Mouse (Mus musculus) forebrain, embryonic 11.5 days (tissue): Measurements from ENCODE around the gene Bcas3. TPM values are rescaled to one million over a fixed set of nuclear protein-coding genes. Genes with fewer than 3 reads are reported as not detected.

ENCODE experiments used
- ATAC-seq: fragments of 200-750 bp; cut with Nextera tagmentation; replicated peaks from 2 replicates; pipeline ENCODE4 v1.8.0; 2017; ENCODE audit warnings: moderate TSS enrichment; ENCODE audit not compliant: low FRiP score
- DNase-seq: peaks from one replicate; pipeline ENCODE4 v3.0.0-alpha.2; 2017; ENCODE audit warnings: low spot score
- H3K27ac ChIP-seq: fragments of 300-500 bp; sonication (generic); 2 replicates; pipeline ENCODE4 v1.5.1; 2014; ENCODE audit warnings: low read depth, low read length
- H3K27me3 ChIP-seq: fragments of 300-500 bp; sonication (generic); 2 replicates; pipeline ENCODE4 v1.6.1; 2014; ENCODE audit warnings: mild to moderate bottlenecking, low read length, mixed read lengths; ENCODE audit not compliant: control insufficient read depth, insufficient read depth
- H3K36me3 ChIP-seq: fragments of 300-500 bp; sonication (generic); 2 replicates; pipeline ENCODE4 v1.6.1; 2014; ENCODE audit warnings: mild to moderate bottlenecking, low read length, moderate library complexity, mixed read lengths; ENCODE audit not compliant: control insufficient read depth, insufficient read depth
- H3K4me1 ChIP-seq: fragments of 300-500 bp; sonication (generic); replicated peaks from 2 replicates; pipeline ENCODE4 v1.6.1; 2014; ENCODE audit warnings: low read length, mixed read lengths; ENCODE audit not compliant: control insufficient read depth, insufficient read depth
- H3K4me2 ChIP-seq: fragments of 300-500 bp; sonication (generic); 2 replicates; pipeline ENCODE4 v1.6.1; 2014; ENCODE audit warnings: low read depth, mild to moderate bottlenecking, low read length, moderate library complexity, mixed read lengths; ENCODE audit not compliant: severe bottlenecking
- H3K4me3 ChIP-seq: fragments of 300-500 bp; sonication (generic); 2 replicates; pipeline ENCODE4 v1.5.1; 2014; ENCODE audit warnings: low read depth, low read length
- H3K9ac ChIP-seq: fragments of 300-500 bp; sonication (generic); 2 replicates; pipeline ENCODE4 v1.6.1; 2014; ENCODE audit warnings: low read length
- H3K9me3 ChIP-seq: fragments of 300-500 bp; sonication (generic); 2 replicates; pipeline ENCODE4 v1.6.1; 2016; ENCODE audit warnings: low read length, mixed read lengths; ENCODE audit not compliant: control insufficient read depth
- WGBS: fragments of 180-500 bp; shearing (Covaris S2); extraction: QIAGEN DNeasy Blood & Tissue Kit; methylation state at CpG from one replicate; pipeline ENCODE4 v1.1.7; 2014; 5-methylcytosine and 5-hydroxymethylcytosine counted together
- polyA plus RNA-seq: library from polyadenylated mRNA; unstranded; fragments of >200 nt; fragmentation: Nextera tagmentation; extraction: Ambion mirVana; gene quantifications from 2 replicates; pipeline ENCODE4 v1.2.1, GENCODE M21; 2014

The Bcas3 gene
- polyA plus RNA-seq, 1 experiment from 2014 or later = 17.9 TPM

GRCm38 (mm10) chr11:85675244-85675643 is 322.3 kb downstream of the Bcas3 start:
- Histone ChIP-seq H3K9ac (no peak overlapping the region), H3K4me1 (peaks cover 10% of the 10 kb centered on the region; the same call in 1 of the 2 replicates), H3K4me3 (no peak overlapping the region), H3K36me3 (no peaks in the 10 kb centered on the region), H3K27me3 (no peaks in the 10 kb centered on the region; the same call in 1 of the 2 replicates), H3K9me3 (no peaks in the 10 kb centered on the region), H3K27ac (no peak overlapping the region), H3K4me2 (no peak overlapping the region)
- no peak for DNase-seq
- WGBS = 47% methylated on average over 4 of the region's 4 CpGs
- ATAC-seq = no peak

- H3K9me3 ChIP-seq = no peaks in the 10 kb centered on the region
- no peaks in the 10 kb centered on the region; the same call in 1 of the 2 replicates for H3K27me3 ChIP-seq
- H3K4me2 ChIP-seq = no peak overlapping the region
- ATAC-seq = no peak
- 74% methylated on average over 10 of the region's 10 CpGs for WGBS
- no peak for DNase-seq
- no peaks in the 10 kb centered on the region for H3K36me3 ChIP-seq
- H3K9ac ChIP-seq = no peak overlapping the region
- H3K27ac ChIP-seq = no peak overlapping the region
- H3K4me1 ChIP-seq = peaks cover 12% of the 10 kb centered on the region; the same call in 1 of the 2 replicates
- no peak overlapping the region for H3K4me3 ChIP-seq
These were observed 323.5 kb downstream of the Bcas3 start for GRCm38 (mm10) chr11:85676357-85677004.

GRCm38 (mm10) chr11:85678666-85679065 is 325.7 kb downstream of the Bcas3 start:
- no peak for DNase-seq
- no peak overlapping the region for H3K9ac ChIP-seq
- WGBS = 33% methylated on average over 5 of the region's 5 CpGs
- ATAC-seq = 0 out of 2 replicates have a peak, but pooled peaks have one; percentile 30
- H3K36me3 ChIP-seq = no peaks in the 10 kb centered on the region
- H3K4me1 ChIP-seq = peaks cover 12% of the 10 kb centered on the region; the same call in 1 of the 2 replicates
- H3K9me3 ChIP-seq = no peaks in the 10 kb centered on the region
- H3K4me3 ChIP-seq = no peak overlapping the region
- no peaks in the 10 kb centered on the region; the same call in none of the 2 replicates for H3K27me3 ChIP-seq
- no peak overlapping the region for H3K4me2 ChIP-seq
- no peak overlapping the region for H3K27ac ChIP-seq

GRCm38 (mm10) chr11:85681580-85682419 is 328.8 kb downstream of the Bcas3 start:
- Histone ChIP-seq H3K9ac (no peak overlapping the region), H3K4me1 (peaks cover 12% of the 10 kb centered on the region; the same call in 1 of the 2 replicates), H3K4me2 (no peak overlapping the region), H3K4me3 (no peak overlapping the region), H3K36me3 (no peaks in the 10 kb centered on the region), H3K9me3 (no peaks in the 10 kb centered on the region), H3K27ac (no peak overlapping the region), H3K27me3 (no peaks in the 10 kb centered on the region; the same call in none of the 2 replicates)
- DNase-seq = no peak
- WGBS = 85% methylated on average over 11 of the region's 11 CpGs
- ATAC-seq = no peak

- Histone ChIP-seq H3K4me1 (0 out of 2 replicates have a peak, but pooled peaks cover 2% of the 10 kb centered on the region), H3K27me3 (no peaks in the 10 kb centered on the region; the same call in none of the 2 replicates), H3K9me3 (no peaks in the 10 kb centered on the region), H3K4me2 (no peak overlapping the region), H3K4me3 (no peak overlapping the region), H3K27ac (no peak overlapping the region), H3K9ac (no peak overlapping the region), H3K36me3 (no peaks in the 10 kb centered on the region)
- DNase-seq = no peak
- WGBS = 87% methylated on average over 2 of the region's 2 CpGs
- no peak for ATAC-seq
These were observed 332.0 kb downstream of the Bcas3 start for GRCm38 (mm10) chr11:85684981-85685380.

GRCm38 (mm10) chr11:85687816-85688439 is 335.0 kb downstream of the Bcas3 start:
- ATAC-seq = no peak
- Histone ChIP-seq H3K4me3 (no peak overlapping the region), H3K9ac (no peak overlapping the region), H3K4me2 (no peak overlapping the region), H3K27ac (no peak overlapping the region), H3K9me3 (no peaks in the 10 kb centered on the region), H3K36me3 (no peaks in the 10 kb centered on the region), H3K27me3 (no peaks in the 10 kb centered on the region), H3K4me1 (no peaks in the 10 kb centered on the region)
- no peak for DNase-seq
- 48% methylated on average over 8 of the region's 8 CpGs for WGBS

- 77% methylated on average over 6 of the region's 6 CpGs for WGBS
These were observed 335.5 kb downstream of the Bcas3 start for GRCm38 (mm10) chr11:85688440-85688838.

GRCm38 (mm10) chr11:85689226-85689625 is 336.3 kb downstream of the Bcas3 start:
- no peaks in the 10 kb centered on the region for H3K4me1 ChIP-seq
- no peak overlapping the region for H3K27ac ChIP-seq
- no peaks in the 10 kb centered on the region for H3K36me3 ChIP-seq
- no peak overlapping the region for H3K4me2 ChIP-seq
- H3K27me3 ChIP-seq = no peaks in the 10 kb centered on the region
- WGBS = 90% methylated on average over 5 of the region's 5 CpGs
- no peak for ATAC-seq
- DNase-seq = no peak
- H3K9me3 ChIP-seq = no peaks in the 10 kb centered on the region
- H3K9ac ChIP-seq = no peak overlapping the region
- no peak overlapping the region for H3K4me3 ChIP-seq

More at GRCm38 (mm10) chr11:85688440-85688838, 335.5 kb downstream of the Bcas3 start:
- H3K4me1 ChIP-seq = no peaks in the 10 kb centered on the region
- no peak overlapping the region for H3K4me2 ChIP-seq
- H3K27me3 ChIP-seq = no peaks in the 10 kb centered on the region
- H3K36me3 ChIP-seq = no peaks in the 10 kb centered on the region
- H3K27ac ChIP-seq = no peak overlapping the region
- DNase-seq = no peak
- H3K4me3 ChIP-seq = no peak overlapping the region
- H3K9ac ChIP-seq = no peak overlapping the region
- ATAC-seq = no peak
- no peaks in the 10 kb centered on the region for H3K9me3 ChIP-seq
